Mouse (Mus musculus) ZHBTc4 (cell line): ENCODE data around the gene Gm9844.

Experiments used
- DNase-seq: peaks from one replicate; pipeline ENCODE4 v3.0.0-alpha.2; 2011; ENCODE audit warnings: low read depth, low spot score

The Gm9844 gene

DNA sequence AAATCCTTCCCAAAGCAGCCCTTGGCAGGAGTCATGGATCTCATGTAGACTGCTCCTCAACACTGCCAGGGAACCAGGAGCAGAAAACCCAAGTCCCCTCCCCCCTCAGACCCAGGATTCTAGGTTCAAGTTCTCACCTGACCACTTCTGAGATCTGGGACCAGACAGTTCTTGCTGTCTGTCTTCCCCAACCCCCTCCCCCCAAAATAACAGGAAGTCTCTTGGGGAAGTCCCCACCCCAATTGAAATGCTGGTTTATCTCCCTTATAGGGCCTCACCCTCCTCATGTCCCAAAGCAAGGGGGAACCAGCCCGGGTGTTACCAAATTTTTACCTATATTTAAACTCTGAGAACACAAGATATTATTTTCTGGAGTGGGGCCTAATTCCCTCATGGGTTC is 39.8 kb downstream of the Gm9844 start:
- DNase-seq, result no peak

GRCm38 (mm10) chr7:24902264-24902629 is 40.2 kb downstream of the Gm9844 start:
- no peak for DNase-seq

- peak; percentile 57 for DNase-seq
Measured at GRCm38 (mm10) chr7:24902630-24903443, 40.8 kb downstream of the Gm9844 start, which contains the start of gene Arhgef1. TSS of gene Arhgef1 (plus strand) at chr7:24902912.

GRCm38 (mm10) chr7:24903444-24903825 is 41.4 kb downstream of the Gm9844 start:
- no peak for DNase-seq

DNA sequence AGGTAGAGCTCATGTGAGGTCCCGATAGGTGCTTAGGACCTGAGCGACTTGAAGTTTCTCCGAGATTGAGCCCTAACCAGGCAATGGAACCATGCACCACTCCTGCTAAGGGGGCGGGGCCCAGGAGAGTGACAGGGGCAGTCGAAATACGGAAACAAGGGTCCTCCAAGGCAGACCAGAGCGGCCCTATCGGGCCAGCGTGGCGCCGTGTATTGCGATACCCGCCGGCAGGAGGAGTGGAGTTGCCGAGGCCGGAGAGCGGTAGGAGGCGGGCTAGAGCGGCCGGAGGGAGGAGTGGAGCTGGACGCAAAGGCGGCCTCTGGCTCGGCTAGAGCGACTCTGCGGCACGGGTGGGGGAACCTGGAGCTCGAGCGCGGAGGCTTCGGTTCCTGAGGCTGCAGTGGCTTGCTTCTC is 42.1 kb downstream of the Gm9844 start:
- peak; percentile 98 for DNase-seq

- DNase-seq, result peak; percentile 86
Measured at GRCm38 (mm10) chr7:24904936-24905335, 42.9 kb downstream of the Gm9844 start.

GRCm38 (mm10) chr7:24906551-24906950 is 44.5 kb downstream of the Gm9844 start:
- DNase-seq, result no peak

DNA sequence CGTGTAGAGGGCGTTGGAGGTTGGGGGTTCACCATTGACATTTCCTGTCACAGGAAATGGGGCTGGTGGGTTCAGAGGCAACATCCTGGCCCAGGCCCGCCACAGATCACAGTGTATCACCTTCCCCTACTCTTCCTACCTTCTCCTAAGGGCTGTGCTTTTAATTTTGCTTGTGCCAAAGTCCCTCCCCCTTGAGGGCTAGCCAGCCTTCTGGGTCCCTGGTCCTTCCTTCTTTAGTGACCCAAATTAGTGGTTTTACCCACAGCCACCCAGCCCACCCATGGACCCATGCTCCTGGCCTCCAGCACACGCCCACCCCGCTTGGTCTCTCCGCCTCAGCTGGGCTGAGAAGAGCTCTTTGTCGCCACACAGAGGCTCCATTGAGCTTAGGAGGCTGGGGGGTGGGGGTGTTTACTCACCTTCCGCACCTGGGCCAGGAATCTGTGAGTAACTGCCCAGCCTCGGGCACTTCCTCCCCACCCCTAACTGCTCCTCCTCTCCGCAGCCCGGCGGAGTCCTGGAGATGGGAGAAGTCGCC is 45.3 kb downstream of the Gm9844 start:
- peak; percentile 77 for DNase-seq
